Mouse (Mus musculus) erythroblast, embryonic 14.5 days (primary cell): Measurements from ENCODE around the gene Ppp1r35.

Experiments
- GATA1 ChIP-seq: IDR thresholded peaks from 2 replicates; pipeline ENCODE4 v1.6.1; 2012; ENCODE audit warnings: low read length, inconsistent platforms, mixed read lengths
- TAL1 ChIP-seq: IDR thresholded peaks from 3 replicates; pipeline ENCODE4 v1.6.1; 2012; ENCODE audit warnings: low read length, inconsistent platforms, mixed read lengths

DNA sequence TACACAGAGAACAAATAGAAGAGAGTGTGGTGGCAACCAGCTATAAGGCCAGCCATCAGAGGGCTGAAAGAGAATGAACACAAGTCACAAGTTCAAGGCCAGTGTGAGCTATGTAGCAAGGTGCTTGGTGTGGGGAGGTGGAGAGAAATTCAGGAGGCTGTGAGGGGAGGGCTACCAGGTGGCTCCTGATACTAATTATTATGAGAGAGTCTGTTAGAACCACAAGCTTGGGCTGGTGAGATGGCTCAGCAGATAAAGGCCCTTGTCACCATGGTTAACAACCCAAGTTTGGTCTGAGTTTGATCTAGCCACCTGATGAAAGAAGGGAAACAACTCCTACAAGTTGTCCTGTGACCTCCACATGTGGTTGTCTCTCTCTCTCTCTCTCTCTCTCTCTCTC lies 5.9 kb upstream of the Ppp1r35 start:
- TF ChIP-seq GATA1 (no peak), TAL1 (no peak)
